Mouse (Mus musculus) stomach, embryonic 14.5 days (tissue): ENCODE measurements around the gene Ifne. TPM values are rescaled to one million over a fixed set of nuclear protein-coding genes. Genes with fewer than 3 reads are reported as not detected.

ENCODE experiments used
- ATAC-seq: fragments of 200-750 bp; cut with Nextera tagmentation; 2 replicates; pipeline ENCODE4 v1.8.0; 2017; ENCODE audit warnings: low read depth, moderate TSS enrichment; ENCODE audit not compliant: insufficient number of reproducible peaks, insufficient read depth, low FRiP score
- H3K27ac ChIP-seq: fragments of 300-500 bp; sonication (generic); 2 replicates; pipeline ENCODE4 v1.5.1; 2014; ENCODE audit warnings: mild to moderate bottlenecking, low read length, moderate library complexity, mixed read lengths
- H3K27me3 ChIP-seq: fragments of 300-500 bp; sonication (generic); 2 replicates; pipeline ENCODE4 v1.6.1; 2014; ENCODE audit warnings: low read length, control low read depth, mixed read lengths; ENCODE audit not compliant: control insufficient read depth, insufficient read depth
- H3K36me3 ChIP-seq: fragments of 300-500 bp; sonication (generic); 2 replicates; pipeline ENCODE4 v1.6.1; 2014; ENCODE audit warnings: mild to moderate bottlenecking, control low read depth, low read length, moderate library complexity, mixed read lengths; ENCODE audit not compliant: control insufficient read depth, insufficient read depth
- H3K4me1 ChIP-seq: fragments of 300-500 bp; sonication (generic); 2 replicates; pipeline ENCODE4 v1.6.1; 2014; ENCODE audit warnings: low read length, control low read depth, mixed read lengths; ENCODE audit not compliant: control insufficient read depth, insufficient read depth
- H3K4me2 ChIP-seq: fragments of 300-500 bp; sonication (generic); replicated peaks from 2 replicates; pipeline ENCODE4 v1.6.1; 2014; ENCODE audit warnings: low read depth, low read length, control low read depth
- H3K4me3 ChIP-seq: fragments of 300-500 bp; sonication (generic); 2 replicates; pipeline ENCODE4 v1.5.1; 2014; ENCODE audit warnings: low read depth, low read length, control low read depth
- H3K9ac ChIP-seq: fragments of 300-500 bp; sonication (generic); replicated peaks from 2 replicates; pipeline ENCODE4 v1.6.1; 2014; ENCODE audit warnings: low read depth, mild to moderate bottlenecking, control low read depth, low read length, moderate library complexity, mixed read lengths
- H3K9me3 ChIP-seq: fragments of 300-500 bp; sonication (generic); 2 replicates; pipeline ENCODE4 v1.6.1; 2016; ENCODE audit warnings: low read depth, low read length, control low read depth; ENCODE audit not compliant: control insufficient read depth
- WGBS: fragments of 180-500 bp; shearing (Covaris S2); extraction: QIAGEN DNeasy Blood & Tissue Kit; methylation state at CpG from one replicate; pipeline ENCODE4 v1.1.7; 2014; 5-methylcytosine and 5-hydroxymethylcytosine counted together
- microRNA counts: library from miRNA; unstranded; fragments of <30 nt; microRNA quantifications from one replicate; lab custom pipeline; 2016
- microRNA-seq: library from miRNA; unstranded; fragments of <30 nt; microRNA quantifications from one replicate; pipeline ENCODE4, GENCODE M21; 2016
- polyA plus RNA-seq: library from polyadenylated mRNA; unstranded; fragments of >200 nt; fragmentation: Nextera tagmentation; extraction: Ambion mirVana; gene quantifications from 2 replicates; pipeline ENCODE4 v1.2.1, GENCODE M21; 2014

The Ifne gene
- polyA plus RNA-seq, 1 experiment from 2014 or later: not detected

DNA sequence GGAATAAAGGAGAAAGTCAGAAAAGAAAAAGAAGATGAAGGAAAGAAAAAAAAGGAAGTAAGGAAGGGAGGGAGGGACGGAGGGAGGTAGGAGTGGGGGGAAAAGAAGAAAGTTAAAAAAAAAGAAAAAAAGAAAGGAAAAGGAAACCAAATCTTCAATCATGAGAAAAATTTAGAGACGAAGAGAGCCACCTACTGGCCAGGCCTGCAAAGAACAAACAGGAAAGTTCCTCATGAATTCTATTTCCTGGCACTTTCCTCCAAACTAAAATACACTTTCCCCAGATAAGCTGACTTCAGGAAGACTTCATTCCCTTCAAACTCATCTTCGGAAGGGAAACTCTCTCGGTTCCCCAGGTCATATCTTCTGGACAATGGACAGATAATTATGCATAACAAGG, 49.5 kb downstream of the Ifne start:
- H3K9me3 ChIP-seq: no peaks in the 10 kb centered on the region
- no peak overlapping the region for H3K27ac ChIP-seq
- H3K9ac ChIP-seq: no peak overlapping the region
- no peak for ATAC-seq
- WGBS: 30% methylated on average over 4 of the region's 4 CpGs
- no peaks in the 10 kb centered on the region for H3K36me3 ChIP-seq
- no peaks in the 10 kb centered on the region for H3K4me1 ChIP-seq
- H3K27me3 ChIP-seq: no peaks in the 10 kb centered on the region
- H3K4me3 ChIP-seq: no peak overlapping the region
- no peak overlapping the region for H3K4me2 ChIP-seq

MicroRNAs encoded within 50 kb of the gene (microRNA counts, 519-probe panel; counts per million panel counts)
- 2,510 counts per million, percentile 43 among the panel's probes with 10 or more counts for microRNA mmu-miR-31 (lab: Ali Mortazavi, UCI)

Small RNA genes within 50 kb of the gene (microRNA-seq; reads per million reads assigned to microRNA genes)
- 827 reads per million, percentile 70 among the genes with 10 or more reads in this experiment for gene Mir31

Other genes starting within 250 kb of the Ifne start
- not detected in 2 replicates for gene C87499, start 245.8 kb downstream of the Ifne start, polyA plus RNA-seq
- not detected in 2 replicates for gene Ifna13, start 235.7 kb downstream of the Ifne start, polyA plus RNA-seq
- gene Ifna16, start 203.3 kb downstream of the Ifne start, polyA plus RNA-seq: not detected in 2 replicates
- not detected in 2 replicates for gene Ifna2, start 196.3 kb downstream of the Ifne start, polyA plus RNA-seq
- gene Ifnab, start 188.8 kb downstream of the Ifne start, polyA plus RNA-seq: not detected in 2 replicates
- 0.64 and 1.7 TPM in 2 replicates for gene Gm26566, start 158.4 kb downstream of the Ifne start, polyA plus RNA-seq
- gene Klhl9, start 157.7 kb downstream of the Ifne start, polyA plus RNA-seq: 121 and 128 TPM in 2 replicates
- not detected in 2 replicates for gene Gm13271, start 125.3 kb downstream of the Ifne start, polyA plus RNA-seq
- 0.24 TPM in 1 of 2 replicates, not detected in the other for gene Gm13283, start 120.1 kb downstream of the Ifne start, polyA plus RNA-seq
- 0.26 and 0.43 TPM in 2 replicates for gene Gm13290, start 106.4 kb downstream of the Ifne start, polyA plus RNA-seq
- not detected in 2 replicates for gene Gm13289, start 103.3 kb downstream of the Ifne start, polyA plus RNA-seq
- not detected in 2 replicates for gene Gm13272, start 100.4 kb downstream of the Ifne start, polyA plus RNA-seq
- gene Ifnz, start 98.1 kb downstream of the Ifne start, polyA plus RNA-seq: not detected in 2 replicates
- gene Gm13276, start 94.5 kb downstream of the Ifne start, polyA plus RNA-seq: not detected in 2 replicates
- gene Gm13277, start 91.6 kb downstream of the Ifne start, polyA plus RNA-seq: not detected in 2 replicates
- gene Gm13278, start 88.7 kb downstream of the Ifne start, polyA plus RNA-seq: not detected in 2 replicates
- gene Gm13275, start 85.7 kb downstream of the Ifne start, polyA plus RNA-seq: not detected in 2 replicates
- gene Gm13279, start 82.8 kb downstream of the Ifne start, polyA plus RNA-seq: not detected in 2 replicates
- gene Gm13285, start 80.5 kb downstream of the Ifne start, polyA plus RNA-seq: 1.00 and 1.5 TPM in 2 replicates
- not detected in 2 replicates for gene Gm13287, start 76.9 kb downstream of the Ifne start, polyA plus RNA-seq
- gene Gm13288, start 74.7 kb downstream of the Ifne start, polyA plus RNA-seq: not detected in 2 replicates
- gene Ifna7, start 64.0 kb downstream of the Ifne start, polyA plus RNA-seq: not detected in 2 replicates
- not detected in 2 replicates for gene Ifna11, start 60.2 kb downstream of the Ifne start, polyA plus RNA-seq
- not detected in 2 replicates for gene Ifna6, start 52.8 kb downstream of the Ifne start, polyA plus RNA-seq
- gene Ifna5, start 44.7 kb downstream of the Ifne start, polyA plus RNA-seq: not detected in 2 replicates
- not detected in 2 replicates for gene Ifna4, start 38.3 kb downstream of the Ifne start, polyA plus RNA-seq
- gene Ifna1, start 30.1 kb downstream of the Ifne start, polyA plus RNA-seq: not detected in 2 replicates